Mouse (Mus musculus) ovary, postnatal 10 days (tissue): ENCODE results near the gene Serpina16.

ENCODE experiments used
- DNase-seq: peaks from one replicate; pipeline ENCODE4 v3.0.0; 2022; ENCODE audit warnings: low spot score

Gene Serpina16

GRCm38 (mm10) chr12:103656848-103657626 lies 18.9 kb downstream of the Serpina16 start, which contains the start of gene Serpina6:
Gene Serpina6, minus strand, starts transcription at chr12:103657212.
- DNase-seq: no peak

DNA sequence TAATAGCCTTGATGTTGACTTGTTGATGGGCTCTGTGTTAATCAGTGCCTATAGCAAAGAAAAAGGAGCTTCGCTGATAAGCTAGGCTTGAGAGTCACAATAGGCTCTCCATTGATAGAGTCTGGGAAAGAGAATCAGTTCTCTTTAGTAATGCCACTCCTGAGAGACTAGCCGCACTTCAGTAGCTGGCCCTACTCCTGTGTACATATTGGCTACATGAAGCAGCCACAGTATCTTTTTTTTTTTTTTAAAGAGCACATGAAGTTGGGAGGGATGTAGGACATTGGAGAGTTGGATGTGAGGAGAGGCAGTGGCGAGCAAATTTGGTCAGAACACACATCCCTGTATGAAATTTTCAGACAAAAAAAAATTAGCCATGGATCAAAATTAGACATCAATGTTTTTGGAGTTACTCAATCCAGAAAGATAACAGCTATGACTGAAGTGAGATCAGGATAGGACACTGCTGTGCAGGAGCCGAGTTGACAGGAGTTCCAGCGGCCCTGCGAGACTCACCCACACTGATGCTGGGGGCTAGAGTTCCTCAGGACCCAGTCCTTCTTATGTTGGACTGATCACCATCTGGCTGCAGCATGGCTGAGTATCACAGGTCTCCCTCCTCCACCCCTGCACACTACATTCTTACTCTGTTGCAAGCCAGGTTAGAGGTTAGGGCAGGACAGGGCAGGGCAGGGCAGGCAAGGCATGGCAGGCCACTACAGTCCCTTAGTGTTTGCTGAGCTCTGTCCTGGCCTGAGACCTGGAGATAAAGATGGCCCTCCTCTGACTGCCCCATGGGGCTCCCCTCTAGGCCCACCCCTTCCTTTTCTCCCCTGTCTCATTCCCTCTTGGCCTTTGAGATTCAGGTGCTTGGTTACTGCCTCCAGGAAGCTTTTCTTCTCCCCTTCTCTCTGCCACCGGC lies 20.6 kb downstream of the Serpina16 start:
- DNase-seq: no peak

- no peak for DNase-seq
Observed at GRCm38 (mm10) chr12:103653836-103654235, 22.1 kb downstream of the Serpina16 start.

DNA sequence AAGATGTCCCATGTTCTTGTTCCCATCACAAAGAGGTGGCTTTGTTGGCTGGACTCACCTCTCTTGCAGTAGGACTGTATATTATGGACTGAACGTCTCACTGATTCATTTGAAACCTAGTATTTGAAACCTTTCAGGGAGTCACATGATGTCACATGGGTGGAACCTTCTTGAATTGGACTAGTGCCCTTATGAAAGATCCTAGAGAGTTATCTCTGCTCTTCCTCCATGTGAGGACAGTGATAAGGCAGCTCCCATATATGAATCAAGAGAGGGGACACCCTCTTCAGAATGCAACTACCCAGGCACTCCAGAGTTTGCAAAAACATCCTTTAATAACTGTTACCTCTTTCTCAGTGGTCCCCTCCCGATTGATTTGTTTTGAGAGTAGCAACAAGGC lies 29.6 kb downstream of the Serpina16 start:
- no peak for DNase-seq

- DNase-seq: no peak
Observed at GRCm38 (mm10) chr12:103644601-103645000, 31.3 kb downstream of the Serpina16 start.

DNA sequence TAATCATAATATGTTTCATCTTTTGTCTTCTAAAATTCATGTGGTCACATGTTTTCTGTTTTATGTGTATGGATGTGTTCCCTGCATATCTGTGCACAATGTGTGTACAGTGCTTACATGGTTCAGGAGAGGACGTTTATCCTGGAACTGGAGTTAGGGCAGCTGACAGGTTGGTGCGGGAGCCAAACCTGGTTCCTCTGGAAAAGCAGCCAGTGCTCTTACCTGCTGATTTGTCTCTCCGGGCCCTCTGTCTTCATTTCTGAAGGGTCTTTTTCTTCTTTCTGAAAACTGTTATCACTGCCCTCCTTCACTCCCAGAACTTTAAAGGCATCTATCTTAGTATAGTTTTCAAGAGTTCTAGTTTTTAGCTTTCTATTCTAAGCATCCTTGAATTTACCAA lies 32.1 kb downstream of the Serpina16 start:
- DNase-seq: no peak

- peak; percentile 75 for DNase-seq
Observed at GRCm38 (mm10) chr12:103643336-103643735, 32.6 kb downstream of the Serpina16 start.

DNA sequence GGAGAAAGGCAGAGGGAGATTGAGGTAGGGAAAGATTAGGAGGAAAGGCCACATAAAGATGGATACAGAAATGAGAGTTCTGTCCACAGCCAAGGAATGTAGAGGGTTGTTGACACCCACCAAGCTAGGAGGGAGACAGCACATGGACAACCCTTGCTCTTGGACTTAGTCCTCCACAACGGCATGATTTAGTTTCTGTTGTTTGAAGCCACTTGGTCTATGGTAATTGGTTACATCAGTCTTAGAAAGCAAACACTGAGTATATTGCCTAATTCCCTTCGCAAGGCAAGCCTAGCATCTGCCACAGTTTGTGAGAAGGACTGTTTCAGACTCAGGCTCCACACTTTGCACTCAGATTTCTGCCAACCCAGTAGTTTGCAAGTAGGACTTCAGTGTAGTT lies 40.1 kb downstream of the Serpina16 start:
- no peak for DNase-seq

DNA sequence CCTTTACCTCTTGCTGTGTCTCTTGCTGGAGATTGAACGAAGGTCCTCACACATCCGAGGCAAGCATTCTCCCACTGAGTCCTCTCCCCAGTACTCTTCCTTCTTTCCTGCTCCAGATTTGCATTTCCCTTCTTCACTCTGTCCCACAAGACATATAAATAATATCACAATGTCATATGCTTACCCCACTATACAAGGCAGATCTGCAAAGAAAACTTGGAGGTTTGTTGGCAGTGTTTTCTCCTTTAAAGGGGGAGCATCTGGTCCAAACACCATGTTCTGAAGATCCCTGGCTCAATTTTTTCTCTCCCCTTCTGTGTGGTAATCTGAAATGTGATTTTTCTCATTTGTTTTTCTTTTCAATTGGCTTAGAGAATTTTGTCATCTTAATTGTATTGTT lies 41.5 kb downstream of the Serpina16 start:
- no peak for DNase-seq

DNA sequence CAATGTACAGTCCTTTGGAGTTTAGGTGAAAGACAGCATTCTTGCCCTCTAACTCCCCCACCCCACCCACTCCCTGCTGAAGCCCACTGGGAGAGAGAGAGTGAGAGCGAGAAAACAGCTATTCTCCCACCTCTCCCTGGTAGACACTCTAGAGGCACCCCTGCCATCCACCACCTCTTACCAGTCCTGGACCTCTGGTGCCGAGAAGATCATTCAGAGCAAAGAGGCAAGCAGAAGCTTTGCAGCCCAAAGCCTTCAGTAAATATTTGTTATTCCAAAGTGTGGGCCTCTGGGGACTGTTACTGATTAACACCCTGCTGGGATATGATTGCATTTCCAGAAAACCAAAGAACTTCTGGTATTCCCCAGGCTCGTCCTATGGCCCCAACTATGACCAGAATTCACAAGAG lies 44.7 kb downstream of the Serpina16 start, which contains the start of gene Serpina10:
TSS of gene Serpina10 (minus strand) at position 242 of the 410 bp plus-strand sequence.
- no peak for DNase-seq
